Mouse (Mus musculus): ENCODE measurements at regions not wholly inside any gene's neighbourhood (a gene's known extent, or its start where the extent isn't known, plus 50 kb on each side); places are given as distances from the start of the nearest gene placed in this dataset.

DNA sequence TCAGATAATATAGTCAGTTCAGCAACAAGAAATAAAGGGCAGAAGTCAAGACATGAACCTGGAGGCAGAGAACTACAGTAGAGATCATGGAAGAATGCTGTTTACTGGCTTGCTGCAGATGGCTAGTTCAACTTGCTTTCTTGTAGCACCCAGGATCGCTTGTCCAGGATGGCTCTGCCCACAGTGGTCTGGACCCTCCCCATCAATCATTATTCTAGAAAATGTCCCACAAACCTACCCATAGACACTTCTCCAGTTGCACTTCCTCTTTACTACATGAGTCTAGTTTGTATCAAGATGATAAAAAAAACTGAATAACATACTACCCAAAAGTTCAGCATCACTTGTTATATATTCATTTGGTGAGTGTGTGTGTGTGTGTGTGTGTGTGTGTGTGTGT is 477.4 kb downstream of the Efna5 start:
- Histone ChIP-seq H3ac (ENCODE audit: control insufficient read depth, insufficient read length, low read depth) (no peak overlapping the region), H3K79me2 (ENCODE audit: control insufficient read depth, insufficient read depth) (no peaks in the 10 kb centered on the region), H3K36me3 (ENCODE audit: control insufficient read depth, insufficient read depth) (no peaks in the 10 kb centered on the region), H3K27me3 (ENCODE audit: control insufficient read depth, insufficient read depth, insufficient read length) (no peaks in the 10 kb centered on the region), H3K4me3 (ENCODE audit: insufficient read depth, poor library complexity, severe bottlenecking) (no peak overlapping the region), H3K79me3 (ENCODE audit: low read depth) (no peaks in the 10 kb centered on the region)
- TF ChIP-seq CEBPB (IDR thresholded peaks at IDR 0.05; ENCODE audit: low read depth) (no peak), MYOG (IDR thresholded peaks at IDR 0.05; ENCODE audit: control insufficient read depth, extremely low read depth, insufficient read length) (no peak), USF1 (IDR thresholded peaks at IDR 0.05; ENCODE audit: low read depth) (no peak), CTCF (IDR thresholded peaks at IDR 0.05; ENCODE audit: control insufficient read depth, insufficient read depth, insufficient read length) (no peak), FOSL1 (IDR thresholded peaks at IDR 0.05; ENCODE audit: insufficient read depth, low read length, poor library complexity, severe bottlenecking) (no peak), MAX (IDR thresholded peaks at IDR 0.05) (no peak)

DNA sequence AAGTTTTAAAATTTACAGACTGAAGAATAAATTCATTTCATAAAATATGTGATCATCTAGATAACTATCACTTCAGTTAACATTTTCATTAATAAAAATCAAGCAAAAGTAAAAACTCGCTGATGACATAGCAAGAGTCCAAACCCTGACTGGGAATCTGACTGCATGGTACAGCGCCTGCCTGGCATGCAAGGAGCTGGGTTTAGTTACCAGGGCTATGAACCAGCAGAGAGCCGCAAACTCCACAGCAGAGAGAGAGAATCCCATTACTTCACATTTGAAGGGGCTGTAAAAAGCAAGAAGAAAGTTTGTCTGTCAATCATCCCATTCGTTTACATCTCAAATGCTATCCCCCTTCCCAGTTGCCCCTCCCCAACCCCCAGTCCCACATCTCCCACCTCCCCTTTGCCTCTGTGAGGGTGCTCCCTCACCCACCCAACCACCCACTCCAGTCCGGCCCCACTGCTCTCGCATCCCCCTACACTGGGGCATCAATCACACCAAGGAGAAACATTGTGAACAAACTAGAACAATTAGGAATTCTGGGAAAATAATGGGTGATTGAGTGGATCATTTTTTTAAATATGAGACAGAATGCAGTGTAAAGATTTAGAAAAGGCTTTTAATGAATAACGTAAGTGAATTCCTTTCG is 487.6 kb downstream of the Efna5 start:
- Histone ChIP-seq H3K79me3 (ENCODE audit: low read depth) (no peaks in the 10 kb centered on the region), H3K4me3 (ENCODE audit: insufficient read depth, poor library complexity, severe bottlenecking) (no peak overlapping the region), H3K27me3 (ENCODE audit: control insufficient read depth, insufficient read depth, insufficient read length) (no peaks in the 10 kb centered on the region), H3K36me3 (ENCODE audit: control insufficient read depth, insufficient read depth) (no peaks in the 10 kb centered on the region), H3ac (ENCODE audit: control insufficient read depth, insufficient read length, low read depth) (no peak overlapping the region), H3K79me2 (ENCODE audit: control insufficient read depth, insufficient read depth) (no peaks in the 10 kb centered on the region)
- no peak for TF ChIP-seq MAX (IDR thresholded peaks at IDR 0.05)
- TF ChIP-seq CEBPB (IDR thresholded peaks at IDR 0.05; ENCODE audit: low read depth), result no peak
- TF ChIP-seq USF1 (IDR thresholded peaks at IDR 0.05; ENCODE audit: low read depth), result no peak
- no peak for TF ChIP-seq MYOG (IDR thresholded peaks at IDR 0.05; ENCODE audit: control insufficient read depth, extremely low read depth, insufficient read length)
- TF ChIP-seq FOSL1 (IDR thresholded peaks at IDR 0.05; ENCODE audit: insufficient read depth, low read length, poor library complexity, severe bottlenecking), result no peak
- no peak for TF ChIP-seq CTCF (IDR thresholded peaks at IDR 0.05; ENCODE audit: control insufficient read depth, insufficient read depth, insufficient read length)
- no peak for TF ChIP-seq MYOD1 (IDR thresholded peaks at IDR 0.05; ENCODE audit: control insufficient read depth, insufficient read length, low read depth)

GRCm38 (mm10) chr17:62384053-62384452 is 497.1 kb downstream of the Efna5 start:
- Histone ChIP-seq H3K79me3 (ENCODE audit: low read depth) (no peaks in the 10 kb centered on the region), H3K79me2 (ENCODE audit: control insufficient read depth, insufficient read depth) (no peaks in the 10 kb centered on the region), H3K4me3 (ENCODE audit: insufficient read depth, poor library complexity, severe bottlenecking) (no peak overlapping the region), H3K27me3 (ENCODE audit: control insufficient read depth, insufficient read depth, insufficient read length) (no peaks in the 10 kb centered on the region), H3K36me3 (ENCODE audit: control insufficient read depth, insufficient read depth) (no peaks in the 10 kb centered on the region), H3ac (ENCODE audit: control insufficient read depth, insufficient read length, low read depth) (no peak overlapping the region)
- TF ChIP-seq MAX (IDR thresholded peaks at IDR 0.05), result no peak
- TF ChIP-seq MYOD1 (IDR thresholded peaks at IDR 0.05; ENCODE audit: control insufficient read depth, insufficient read length, low read depth), result peak; percentile 57

GRCm38 (mm10) chr17:62378868-62379417 is 502.2 kb downstream of the Efna5 start:
- no peak overlapping the region for H3K4me3 ChIP-seq (ENCODE audit: insufficient read depth, poor library complexity, severe bottlenecking)
- H3K36me3 ChIP-seq (ENCODE audit: control insufficient read depth, insufficient read depth), result no peaks in the 10 kb centered on the region
- no peaks in the 10 kb centered on the region for H3K27me3 ChIP-seq (ENCODE audit: control insufficient read depth, insufficient read depth, insufficient read length)
- no peaks in the 10 kb centered on the region for H3K79me3 ChIP-seq (ENCODE audit: low read depth)
- H3K79me2 ChIP-seq (ENCODE audit: control insufficient read depth, insufficient read depth), result no peaks in the 10 kb centered on the region
- H3ac ChIP-seq (ENCODE audit: control insufficient read depth, insufficient read length, low read depth), result no peak overlapping the region
- TF ChIP-seq MYOD1 (IDR thresholded peaks at IDR 0.05; ENCODE audit: control insufficient read depth, insufficient read length, low read depth), result no peak
- TF ChIP-seq FOSL1 (IDR thresholded peaks at IDR 0.05; ENCODE audit: insufficient read depth, low read length, poor library complexity, severe bottlenecking), result no peak
- no peak for TF ChIP-seq MAX (IDR thresholded peaks at IDR 0.05)
- TF ChIP-seq CTCF (IDR thresholded peaks at IDR 0.05; ENCODE audit: control insufficient read depth, insufficient read depth, insufficient read length), result no peak
- TF ChIP-seq USF1 (IDR thresholded peaks at IDR 0.05; ENCODE audit: low read depth), result no peak
- TF ChIP-seq MYOG (IDR thresholded peaks at IDR 0.05; ENCODE audit: control insufficient read depth, extremely low read depth, insufficient read length), result no peak
- TF ChIP-seq CEBPB (IDR thresholded peaks at IDR 0.05; ENCODE audit: low read depth), result no peak

- H3K79me3 ChIP-seq (ENCODE audit: low read depth), result no peaks in the 10 kb centered on the region
- H3ac ChIP-seq (ENCODE audit: control insufficient read depth, insufficient read length, low read depth), result no peak overlapping the region
- TF ChIP-seq MYOD1 (IDR thresholded peaks at IDR 0.05; ENCODE audit: control insufficient read depth, insufficient read length, low read depth) (no peak), USF1 (IDR thresholded peaks at IDR 0.05; ENCODE audit: low read depth) (no peak), MYOG (IDR thresholded peaks at IDR 0.05; ENCODE audit: control insufficient read depth, extremely low read depth, insufficient read length) (no peak), CTCF (IDR thresholded peaks at IDR 0.05; ENCODE audit: control insufficient read depth, insufficient read depth, insufficient read length) (no peak)
- H3K27me3 ChIP-seq (ENCODE audit: control insufficient read depth, insufficient read depth, insufficient read length), result no peaks in the 10 kb centered on the region
- no peak overlapping the region for H3K4me3 ChIP-seq (ENCODE audit: insufficient read depth, poor library complexity, severe bottlenecking)
- H3K79me2 ChIP-seq (ENCODE audit: control insufficient read depth, insufficient read depth), result no peaks in the 10 kb centered on the region
- no peaks in the 10 kb centered on the region for H3K36me3 ChIP-seq (ENCODE audit: control insufficient read depth, insufficient read depth)
These were observed 512.0 kb downstream of the Efna5 start for GRCm38 (mm10) chr17:62369100-62369499.

DNA sequence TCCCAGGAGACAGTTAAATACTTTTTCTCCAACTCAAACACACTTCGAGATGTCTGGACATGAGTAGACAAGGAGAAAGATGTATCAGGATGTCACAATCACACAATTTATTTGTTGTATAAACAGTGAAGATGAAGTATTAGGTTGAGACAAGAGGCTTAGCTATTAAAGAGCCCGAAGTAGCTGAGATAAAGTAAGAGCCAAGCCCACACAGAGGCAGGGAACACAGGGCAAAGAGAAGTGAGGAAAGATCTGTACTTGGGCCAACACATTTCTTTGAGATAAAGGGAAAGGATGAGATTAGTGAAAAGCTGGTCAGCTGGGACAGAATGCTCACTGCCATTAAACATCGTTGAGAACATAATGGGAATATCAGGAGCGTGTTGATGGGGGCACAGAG is 513.2 kb downstream of the Efna5 start:
- Histone ChIP-seq H3K79me2 (ENCODE audit: control insufficient read depth, insufficient read depth) (no peaks in the 10 kb centered on the region), H3K4me3 (ENCODE audit: insufficient read depth, poor library complexity, severe bottlenecking) (no peak overlapping the region), H3ac (ENCODE audit: control insufficient read depth, insufficient read length, low read depth) (no peak overlapping the region), H3K79me3 (ENCODE audit: low read depth) (no peaks in the 10 kb centered on the region), H3K27me3 (ENCODE audit: control insufficient read depth, insufficient read depth, insufficient read length) (no peaks in the 10 kb centered on the region), H3K36me3 (ENCODE audit: control insufficient read depth, insufficient read depth) (no peaks in the 10 kb centered on the region)
- TF ChIP-seq USF1 (IDR thresholded peaks at IDR 0.05; ENCODE audit: low read depth) (no peak), FOSL1 (IDR thresholded peaks at IDR 0.05; ENCODE audit: insufficient read depth, low read length, poor library complexity, severe bottlenecking) (no peak), MAX (IDR thresholded peaks at IDR 0.05) (no peak), CEBPB (IDR thresholded peaks at IDR 0.05; ENCODE audit: low read depth) (no peak), CTCF (IDR thresholded peaks at IDR 0.05; ENCODE audit: control insufficient read depth, insufficient read depth, insufficient read length) (no peak), MYOD1 (IDR thresholded peaks at IDR 0.05; ENCODE audit: control insufficient read depth, insufficient read length, low read depth) (no peak), MYOG (IDR thresholded peaks at IDR 0.05; ENCODE audit: control insufficient read depth, extremely low read depth, insufficient read length) (no peak)
